Mouse (Mus musculus) heart, embryonic 10.5 days (tissue): ENCODE measurements around the gene Prdm8. TPM values are rescaled to one million over a fixed set of nuclear protein-coding genes. Genes with fewer than 3 reads are reported as not detected.

Experiments
- DNase-seq: peaks from one replicate; pipeline ENCODE4 v3.0.0-alpha.2; 2017; ENCODE audit warnings: low spot score
- H3K27ac ChIP-seq: fragments of 300-500 bp; sonication (generic); 2 replicates; pipeline ENCODE4 v1.5.1; 2016; ENCODE audit warnings: mild to moderate bottlenecking
- H3K27me3 ChIP-seq: fragments of 300-500 bp; sonication (generic); 2 replicates; pipeline ENCODE4 v1.6.1; 2016; ENCODE audit warnings: mild to moderate bottlenecking; ENCODE audit not compliant: poor library complexity, insufficient read depth, severe bottlenecking
- H3K36me3 ChIP-seq: fragments of 300-500 bp; sonication (generic); 2 replicates; pipeline ENCODE4 v1.6.1; 2016; ENCODE audit warnings: mild to moderate bottlenecking, moderate library complexity
- H3K4me1 ChIP-seq: fragments of 300-500 bp; sonication (generic); 2 replicates; pipeline ENCODE4 v1.6.1; 2016; ENCODE audit warnings: mild to moderate bottlenecking
- H3K4me3 ChIP-seq: fragments of 300-500 bp; sonication (generic); 2 replicates; pipeline ENCODE4 v1.5.1; 2016; ENCODE audit warnings: mild to moderate bottlenecking, moderate library complexity
- H3K9me3 ChIP-seq: fragments of 300-500 bp; sonication (generic); 2 replicates; pipeline ENCODE4 v1.6.1; 2016; ENCODE audit warnings: mild to moderate bottlenecking, moderate library complexity
- WGBS: fragments of 180-500 bp; shearing (Covaris S2); methylation state at CpG from one replicate; pipeline ENCODE4 v1.1.7; 2016; 5-methylcytosine and 5-hydroxymethylcytosine counted together
- polyA plus RNA-seq: library from polyadenylated mRNA; unstranded; fragments of >200 nt; fragmentation: Nextera tagmentation; extraction: Ambion mirVana; gene quantifications from 2 replicates; pipeline ENCODE4 v1.2.1, GENCODE M21; 2016

The Prdm8 gene
- polyA plus RNA-seq, 1 experiment from 2014 or later, result not detected

- no peaks in the 10 kb centered on the region for H3K9me3 ChIP-seq
- no peak for DNase-seq
- H3K4me1 ChIP-seq, result peaks cover 15% of the 10 kb centered on the region
- 2% methylated on average over 12 of the region's 12 CpGs for WGBS
- no peaks in the 10 kb centered on the region for H3K36me3 ChIP-seq
- H3K27ac ChIP-seq, result no peak overlapping the region
- peaks cover 98% of the 10 kb centered on the region for H3K27me3 ChIP-seq
- H3K4me3 ChIP-seq, result no peak overlapping the region
Observed at GRCm38 (mm10) chr5:98179606-98180005, 12.6 kb downstream of the Prdm8 start.

DNA sequence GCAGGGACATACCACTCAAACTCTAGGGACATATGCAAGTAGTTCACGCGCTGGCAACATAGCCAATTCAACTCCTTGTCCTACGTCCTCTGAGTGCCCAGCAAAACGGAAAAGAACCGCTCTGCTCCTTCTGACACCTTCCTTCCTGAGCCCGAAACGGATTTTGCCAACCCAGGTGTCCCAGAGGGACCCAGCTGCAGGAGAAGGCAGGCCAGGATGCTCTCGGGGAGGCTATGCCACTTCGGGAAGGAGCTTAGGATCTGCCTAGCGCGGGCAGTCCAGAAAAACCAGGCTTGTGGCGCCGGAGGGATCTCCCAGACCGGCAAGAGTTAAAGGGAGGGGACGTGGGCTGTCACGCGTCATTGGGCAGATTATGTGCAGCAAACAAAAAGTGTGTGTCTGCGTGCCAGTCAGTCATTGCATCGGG, 13.5 kb downstream of the Prdm8 start:
- H3K9me3 ChIP-seq, result no peaks in the 10 kb centered on the region
- no peak overlapping the region for H3K27ac ChIP-seq
- WGBS, result under 1% methylated on average over 19 of the region's 19 CpGs
- no peaks in the 10 kb centered on the region for H3K36me3 ChIP-seq
- H3K27me3 ChIP-seq, result peaks cover 99% of the 10 kb centered on the region
- peak overlapping the region; percentile 38 for H3K4me3 ChIP-seq
- DNase-seq, result no peak
- H3K4me1 ChIP-seq, result peaks cover 21% of the 10 kb centered on the region

DNA sequence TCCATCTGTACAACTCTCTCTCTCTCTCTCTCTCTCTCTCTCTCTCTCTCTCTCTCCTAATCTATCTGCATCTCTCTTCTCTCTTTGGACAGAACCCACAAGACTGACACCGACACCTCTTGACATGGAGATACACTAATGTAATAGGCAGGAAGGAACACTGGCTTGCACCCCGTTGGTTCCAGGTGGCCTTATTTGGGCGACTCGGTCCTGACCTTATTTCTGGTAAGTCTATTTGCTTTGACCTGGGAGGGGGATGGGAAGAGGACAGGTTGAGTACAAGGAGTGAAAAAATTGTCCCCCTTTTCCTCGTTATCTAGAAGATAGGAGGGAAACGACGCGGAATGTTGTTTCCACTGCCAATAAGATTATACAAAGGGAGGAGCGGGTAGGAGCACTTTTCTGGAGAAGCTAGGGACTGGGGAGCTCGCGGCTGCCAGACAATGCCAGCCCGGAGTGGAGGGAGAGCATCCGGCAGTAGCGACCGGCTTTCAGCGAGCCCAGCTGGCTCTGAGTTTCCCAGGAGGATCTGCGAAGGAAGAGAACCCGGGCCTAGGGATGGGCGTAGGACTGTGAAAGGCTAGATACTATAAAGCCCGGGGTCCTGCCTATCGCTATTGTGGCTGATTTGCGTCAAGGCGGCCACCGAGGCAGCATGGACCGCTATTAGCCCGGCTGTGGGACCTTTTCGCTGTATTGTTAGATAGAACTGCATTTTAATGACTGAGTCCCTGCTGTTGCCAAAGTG, 14.1 kb downstream of the Prdm8 start:
- Histone ChIP-seq H3K4me3 (peak overlapping the region; percentile 38), H3K36me3 (no peaks in the 10 kb centered on the region), H3K4me1 (peaks cover 26% of the 10 kb centered on the region), H3K27ac (no peak overlapping the region), H3K27me3 (peaks cover 99% of the 10 kb centered on the region), H3K9me3 (no peaks in the 10 kb centered on the region)
- 1% methylated on average over 27 of the region's 27 CpGs for WGBS
- no peak for DNase-seq

GRCm38 (mm10) chr5:98181686-98182602, 14.9 kb downstream of the Prdm8 start:
- no peak for DNase-seq
- Histone ChIP-seq H3K27ac (no peak overlapping the region), H3K36me3 (no peaks in the 10 kb centered on the region), H3K27me3 (peaks cover 99% of the 10 kb centered on the region), H3K9me3 (no peaks in the 10 kb centered on the region), H3K4me3 (0 out of 2 replicates have a peak overlapping the region, but pooled peaks have one; percentile 38), H3K4me1 (peaks cover 32% of the 10 kb centered on the region)
- 4% methylated on average over 16 of the region's 16 CpGs for WGBS

GRCm38 (mm10) chr5:98182603-98182920, 15.6 kb downstream of the Prdm8 start:
- Histone ChIP-seq H3K27me3 (peaks cover 99% of the 10 kb centered on the region), H3K36me3 (no peaks in the 10 kb centered on the region), H3K9me3 (no peaks in the 10 kb centered on the region), H3K4me3 (no peak overlapping the region), H3K27ac (no peak overlapping the region), H3K4me1 (peaks cover 32% of the 10 kb centered on the region)
- 4% methylated on average over 5 of the region's 5 CpGs for WGBS
- DNase-seq, result no peak

DNA sequence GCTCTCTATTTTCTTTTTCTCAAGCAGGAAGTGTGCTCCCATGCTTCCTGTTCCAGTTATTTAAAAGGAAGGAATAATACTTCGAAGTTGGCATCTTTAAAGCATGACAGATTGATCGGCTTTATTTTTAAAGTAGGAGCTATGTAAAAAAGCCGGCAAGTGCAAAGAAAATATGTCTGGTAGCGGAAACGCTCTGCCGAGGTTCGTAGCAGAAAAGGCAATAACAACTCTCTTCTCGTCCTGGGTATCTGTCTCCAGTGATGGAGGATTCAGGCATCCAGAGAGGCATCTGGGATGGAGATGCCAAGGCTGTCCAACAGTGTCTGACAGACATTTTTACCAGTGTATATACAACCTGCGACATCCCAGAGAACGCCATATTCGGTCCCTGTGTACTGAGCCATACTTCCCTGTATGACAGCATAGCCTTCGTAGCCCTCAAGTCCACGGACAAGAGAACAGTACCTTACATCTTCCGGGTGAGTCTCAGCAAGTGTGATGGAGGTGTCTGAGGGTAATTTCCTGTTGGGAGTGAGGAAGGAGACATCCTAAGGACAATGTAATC, 16.1 kb downstream of the Prdm8 start:
- DNase-seq, result no peak
- Histone ChIP-seq H3K36me3 (no peaks in the 10 kb centered on the region), H3K4me3 (no peak overlapping the region; the same call in 1 of the 2 replicates), H3K27ac (no peak overlapping the region), H3K9me3 (no peaks in the 10 kb centered on the region), H3K4me1 (peaks cover 32% of the 10 kb centered on the region), H3K27me3 (peaks cover 99% of the 10 kb centered on the region)
- 5% methylated on average over 14 of the region's 14 CpGs for WGBS

DNA sequence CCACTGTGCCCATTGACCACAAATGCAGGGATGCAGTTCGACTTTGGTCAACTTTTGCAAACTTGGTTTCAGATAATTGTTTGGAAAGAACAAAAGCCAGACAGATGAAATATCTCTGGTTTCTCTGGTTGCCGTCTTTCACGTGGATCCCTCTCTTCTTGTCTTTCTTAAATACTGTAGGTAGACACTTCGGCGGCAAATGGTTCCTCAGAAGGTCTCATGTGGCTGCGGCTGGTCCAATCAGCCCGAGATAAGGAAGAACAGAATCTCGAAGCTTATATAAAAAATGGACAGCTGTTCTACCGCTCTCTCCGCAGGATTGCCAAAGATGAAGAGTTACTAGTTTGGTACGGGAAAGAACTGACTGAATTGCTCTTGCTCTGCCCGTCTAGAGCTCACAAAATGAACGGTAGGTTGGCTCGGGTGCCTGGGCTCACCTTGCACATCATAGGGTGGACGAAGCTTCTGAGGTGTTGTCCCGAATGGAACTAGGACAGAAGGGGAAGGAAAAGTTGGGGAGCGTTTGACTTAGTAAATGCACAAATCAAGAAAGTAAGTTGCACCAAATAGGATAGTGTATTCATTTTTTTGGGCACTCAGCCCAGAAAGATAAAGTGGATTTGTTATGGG, 17.4 kb downstream of the Prdm8 start:
- DNase-seq, result no peak
- H3K4me1 ChIP-seq, result peaks cover 33% of the 10 kb centered on the region
- no peaks in the 10 kb centered on the region for H3K36me3 ChIP-seq
- no peak overlapping the region for H3K27ac ChIP-seq
- peaks cover 99% of the 10 kb centered on the region for H3K27me3 ChIP-seq
- WGBS, result 4% methylated on average over 17 of the region's 17 CpGs
- H3K9me3 ChIP-seq, result no peaks in the 10 kb centered on the region
- H3K4me3 ChIP-seq, result no peak overlapping the region

DNA sequence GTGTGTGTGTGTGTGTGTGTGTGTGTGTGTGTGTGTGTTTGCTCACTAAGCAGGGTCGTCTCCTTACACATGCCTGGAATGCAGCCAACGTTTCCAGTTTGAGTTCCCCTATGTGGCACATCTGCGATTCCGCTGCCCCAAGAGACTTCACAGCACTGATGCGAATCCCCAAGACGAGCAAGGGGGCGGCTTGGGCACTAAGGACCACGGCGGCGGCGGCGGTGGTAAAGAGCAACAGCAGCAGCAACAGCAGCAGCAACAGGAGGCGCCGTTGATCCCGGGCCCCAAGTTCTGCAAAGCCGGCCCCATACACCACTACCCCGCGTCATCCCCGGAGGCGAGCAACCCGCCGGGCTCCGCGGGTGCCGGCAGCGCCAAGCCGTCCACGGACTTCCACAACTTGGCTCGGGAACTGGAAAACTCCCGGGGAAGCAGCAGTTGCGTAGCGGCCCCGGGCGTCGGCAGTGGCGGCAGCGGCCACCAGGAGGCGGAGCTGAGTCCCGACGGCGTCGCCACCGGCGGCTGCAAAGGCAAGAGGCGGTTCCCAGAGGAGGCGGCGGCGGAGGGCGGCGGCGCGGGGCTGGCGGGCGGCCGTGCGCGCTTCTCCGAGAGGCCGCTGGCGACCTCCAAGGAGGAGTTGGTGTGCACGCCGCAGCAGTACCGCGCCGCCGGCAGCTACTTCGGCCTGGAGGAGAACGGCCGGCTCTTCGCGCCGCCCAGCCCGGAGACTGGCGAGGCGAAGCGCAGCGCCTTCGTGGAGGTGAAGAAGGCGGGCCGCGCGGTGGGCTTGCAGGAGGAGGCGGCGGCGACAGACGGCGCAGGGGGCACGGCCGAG, 18.2 kb downstream of the Prdm8 start:
- Histone ChIP-seq H3K27ac (peak overlapping the region; percentile 64), H3K27me3 (peaks cover 99% of the 10 kb centered on the region), H3K36me3 (no peaks in the 10 kb centered on the region), H3K4me1 (peaks cover 33% of the 10 kb centered on the region), H3K9me3 (no peaks in the 10 kb centered on the region), H3K4me3 (peak overlapping the region; percentile 69)
- under 1% methylated on average over 89 of the region's 89 CpGs for WGBS
- no peak for DNase-seq

- Histone ChIP-seq H3K36me3 (no peaks in the 10 kb centered on the region), H3K9me3 (no peaks in the 10 kb centered on the region), H3K27ac (peak overlapping the region; percentile 64), H3K4me1 (peaks cover 25% of the 10 kb centered on the region), H3K27me3 (peaks cover 99% of the 10 kb centered on the region), H3K4me3 (peak overlapping the region; percentile 69)
- no peak for DNase-seq
- under 1% methylated on average over 106 of the region's 106 CpGs for WGBS
Observed at GRCm38 (mm10) chr5:98185806-98186751, 19.1 kb downstream of the Prdm8 start.

DNA sequence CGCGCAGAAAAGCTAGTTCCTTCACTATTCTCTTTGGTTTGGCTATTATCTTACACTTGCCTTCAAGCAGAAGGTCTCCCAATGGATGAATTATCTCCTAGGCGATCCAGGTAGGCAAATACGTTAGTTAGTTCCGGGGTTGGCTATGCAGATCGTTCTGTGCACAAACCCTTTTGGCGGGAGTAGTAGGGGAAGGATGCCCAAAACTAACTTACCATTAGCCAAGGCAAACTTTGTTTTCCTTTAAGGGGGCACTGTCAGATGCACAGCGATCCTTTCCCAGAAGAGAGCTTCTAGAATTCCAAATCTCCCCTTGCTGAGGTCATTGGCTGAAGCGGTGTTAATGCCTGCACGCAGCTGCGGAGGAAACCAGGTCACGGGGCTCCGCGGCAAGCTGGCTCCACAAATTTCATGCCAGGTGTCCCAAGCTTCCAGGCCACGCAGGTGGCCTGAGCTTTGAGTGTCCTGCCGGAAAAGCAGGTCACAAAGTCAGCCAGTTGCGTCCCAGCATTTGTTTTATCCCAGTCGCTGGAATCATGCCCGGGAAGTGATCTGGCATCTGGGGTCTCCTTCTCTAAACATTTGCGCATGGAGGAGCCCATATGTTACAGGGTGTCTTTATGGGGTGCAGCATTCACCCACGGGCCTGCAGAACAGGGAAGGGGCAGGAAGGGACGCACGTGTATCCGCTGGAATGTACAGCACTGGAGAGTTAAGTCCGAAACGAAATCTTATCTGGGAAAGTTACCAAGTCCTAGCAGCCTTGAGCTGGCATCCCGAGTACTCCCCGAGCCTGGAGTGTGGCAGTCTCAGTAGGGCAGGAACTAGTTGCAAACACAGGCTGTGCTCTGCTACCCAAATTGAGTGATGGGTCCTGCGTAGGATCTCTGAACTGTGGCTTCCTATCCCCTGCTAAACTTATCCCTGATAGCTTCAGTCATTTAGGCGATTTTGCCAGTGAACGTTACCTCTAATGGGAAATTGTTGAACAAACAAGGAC, 22.5 kb downstream of the Prdm8 start:
- Histone ChIP-seq H3K9me3 (no peaks in the 10 kb centered on the region), H3K27ac (no peak overlapping the region), H3K4me1 (peaks cover 21% of the 10 kb centered on the region), H3K27me3 (peaks cover 78% of the 10 kb centered on the region), H3K36me3 (no peaks in the 10 kb centered on the region), H3K4me3 (peak overlapping the region; percentile 44)
- no peak for DNase-seq
- under 1% methylated on average over 31 of the region's 31 CpGs for WGBS
